Mouse (Mus musculus) lung, postnatal 0 days (tissue): ENCODE measurements around the gene Araf.

Experiments used
- CTCF ChIP-seq: IDR thresholded peaks from 2 replicates; pipeline ENCODE4 v1.5.1; 2016; ENCODE audit warnings: antibody characterized with exemption, mild to moderate bottlenecking
- EP300 ChIP-seq: IDR thresholded peaks from 2 replicates; pipeline ENCODE4 v1.6.1; 2016; ENCODE audit warnings: antibody characterized with exemption, mild to moderate bottlenecking, control low read depth

GRCm38 (mm10) chrX:20869203-20869602 is 71.6 kb downstream of the Araf start:
- TF ChIP-seq CTCF (no peak), EP300 (no peak)
